Mouse (Mus musculus) liver, embryonic 14.5 days (tissue): ENCODE measurements at regions not wholly inside any gene's neighbourhood (a gene's known extent, or its start where the extent isn't known, plus 50 kb on each side); places are given as distances from the start of the nearest gene placed in this dataset.

Source experiments
- ATAC-seq: fragments of 200-750 bp; cut with Nextera tagmentation; 2 replicates; pipeline ENCODE4 v1.8.0; 2017; ENCODE audit warnings: moderate number of reproducible peaks, mild to moderate bottlenecking, moderate library complexity; ENCODE audit not compliant: insufficient read depth
- DNase-seq, 3 experiments: peaks; one replicate each; pipeline ENCODE4 v3.0.0-alpha.2; 2012 to 2013; ENCODE audit warnings: low read depth in 3 of 3, low spot score in 3 of 3
- H3K27ac ChIP-seq: fragments of 300-500 bp; sonication (generic); 2 replicates; pipeline ENCODE4 v1.5.1; 2014; ENCODE audit warnings: moderate library complexity, mild to moderate bottlenecking, control low read depth, inconsistent platforms
- H3K27me3 ChIP-seq: fragments of 300-500 bp; sonication (generic); 2 replicates; pipeline ENCODE4 v1.6.1; 2014; ENCODE audit warnings: mild to moderate bottlenecking, low read length, moderate library complexity; ENCODE audit not compliant: control insufficient read depth, insufficient read depth
- H3K36me3 ChIP-seq: fragments of 300-500 bp; sonication (generic); replicated peaks from 2 replicates; pipeline ENCODE4 v1.6.1; 2014; ENCODE audit warnings: low read depth; ENCODE audit not compliant: control insufficient read depth, insufficient read depth
- H3K4me1 ChIP-seq, 2 experiments: fragments of 200-500 bp in 1 of 2; fragments of 300-500 bp in 1 of 2; sonication (generic) in 1 of 2; replicated peaks; 2 replicates each; pipeline ENCODE4 v1.6.1; 2012 to 2014; ENCODE audit warnings: antibody characterized with exemption in 1 of 2, inconsistent platforms in 1 of 2, low read length in 1 of 2; ENCODE audit not compliant: control insufficient read depth in 2 of 2, insufficient read depth in 2 of 2
- H3K4me2 ChIP-seq: fragments of 300-500 bp; sonication (generic); 2 replicates; pipeline ENCODE4 v1.6.1; 2014; ENCODE audit warnings: low read depth, mild to moderate bottlenecking, control low read depth, moderate library complexity
- H3K4me3 ChIP-seq, 2 experiments: fragments of 200-500 bp in 1 of 2; fragments of 300-500 bp in 1 of 2; sonication (generic) in 1 of 2; 2 replicates each; pipeline ENCODE4 v1.5.1; 2012 to 2014; ENCODE audit warnings: low read depth in 2 of 2, low read length in 2 of 2, mild to moderate bottlenecking in 2 of 2, control low read depth in 1 of 2, inconsistent platforms in 1 of 2, moderate library complexity in 1 of 2; ENCODE audit not compliant: insufficient read depth in 1 of 2
- H3K9ac ChIP-seq: fragments of 300-500 bp; sonication (generic); replicated peaks from 2 replicates; pipeline ENCODE4 v1.6.1; 2014; ENCODE audit warnings: mild to moderate bottlenecking, control low read depth, moderate library complexity
- H3K9me3 ChIP-seq: fragments of 300-500 bp; sonication (generic); 2 replicates; pipeline ENCODE4 v1.6.1; 2016; ENCODE audit warnings: low read length, mixed read lengths; ENCODE audit not compliant: control insufficient read depth
- CTCF ChIP-seq: IDR thresholded peaks from 2 replicates; pipeline ENCODE4 v1.5.1; 2016; ENCODE audit warnings: antibody characterized with exemption, low read depth, control low read depth
- EP300 ChIP-seq: IDR thresholded peaks from 2 replicates; pipeline ENCODE4 v1.6.1; 2016; ENCODE audit warnings: antibody characterized with exemption, low read depth
- WGBS: fragments of 180-500 bp; shearing (Covaris S2); extraction: QIAGEN DNeasy Blood & Tissue Kit; methylation state at CpG from one replicate; pipeline ENCODE4 v1.1.7; 2014; ENCODE audit not compliant: insufficient replicate concordance; 5-methylcytosine and 5-hydroxymethylcytosine counted together

- H3K36me3 ChIP-seq = no peaks in the 10 kb centered on the region
- 48% methylated on average over 3 of the region's 3 CpGs for WGBS
- no peaks in the 10 kb centered on the region for H3K4me1 ChIP-seq
- H3K27me3 ChIP-seq = no peaks in the 10 kb centered on the region
- no peaks in the 10 kb centered on the region for H3K9me3 ChIP-seq
- TF ChIP-seq CTCF = no peak
- TF ChIP-seq EP300 = no peak
- H3K9ac ChIP-seq = no peak overlapping the region
- no peak overlapping the region for H3K4me3 ChIP-seq
- H3K27ac ChIP-seq = no peak overlapping the region
- H3K4me2 ChIP-seq = no peak overlapping the region
- no peak for ATAC-seq
- no peak for DNase-seq
Observed at GRCm38 (mm10) chr9:86961663-86962062, 53.7 kb upstream of the Ripply2 start.

DNA sequence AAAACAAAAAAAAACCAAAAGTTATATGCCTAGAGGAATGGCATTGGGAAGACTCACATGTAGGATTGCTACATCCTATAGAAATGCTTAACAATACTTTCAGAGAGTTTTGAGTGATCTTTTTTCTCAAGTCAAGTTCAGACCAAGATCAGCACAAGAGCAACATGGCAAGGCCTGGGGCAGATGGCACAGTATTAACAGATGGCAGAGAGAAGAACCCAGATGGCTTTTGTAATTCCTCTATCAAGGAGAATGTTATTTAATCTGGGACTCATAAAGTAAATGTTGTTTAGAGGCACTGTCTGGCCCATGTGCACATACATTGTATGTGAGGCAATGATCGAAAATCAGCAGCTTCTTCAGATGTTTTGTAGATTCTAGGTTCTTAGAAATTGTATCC lies 58.3 kb upstream of the Ripply2 start:
- H3K36me3 ChIP-seq = no peaks in the 10 kb centered on the region
- ATAC-seq (no peak), DNase-seq (no peak)
- no peak overlapping the region for H3K27ac ChIP-seq
- H3K27me3 ChIP-seq = no peaks in the 10 kb centered on the region
- no peak overlapping the region for H3K4me3 ChIP-seq
- H3K4me1 ChIP-seq = 0 out of 4 replicates have a peak, but pooled peaks cover 0 to 2% of the 10 kb centered on the region in 2 experiments
- no peak overlapping the region for H3K9ac ChIP-seq
- TF ChIP-seq EP300 = no peak
- no peak for TF ChIP-seq CTCF
- no peaks in the 10 kb centered on the region for H3K9me3 ChIP-seq
- 61% methylated on average over 1 of the region's 1 CpGs for WGBS
- no peak overlapping the region for H3K4me2 ChIP-seq

GRCm38 (mm10) chr9:86955720-86956119 lies 59.6 kb upstream of the Ripply2 start:
- Histone ChIP-seq H3K4me2 (no peak overlapping the region), H3K36me3 (no peaks in the 10 kb centered on the region), H3K27me3 (no peaks in the 10 kb centered on the region), H3K27ac (no peak overlapping the region), H3K4me1 (0 out of 4 replicates have a peak, but pooled peaks cover 0 to 2% of the 10 kb centered on the region in 2 experiments), H3K9ac (no peak overlapping the region), H3K4me3 (no peak overlapping the region), H3K9me3 (no peaks in the 10 kb centered on the region)
- 81% methylated on average over 3 of the region's 3 CpGs for WGBS
- ATAC-seq (no peak), DNase-seq (no peak)
- peak; percentile 58 for TF ChIP-seq CTCF
- TF ChIP-seq EP300 = no peak

DNA sequence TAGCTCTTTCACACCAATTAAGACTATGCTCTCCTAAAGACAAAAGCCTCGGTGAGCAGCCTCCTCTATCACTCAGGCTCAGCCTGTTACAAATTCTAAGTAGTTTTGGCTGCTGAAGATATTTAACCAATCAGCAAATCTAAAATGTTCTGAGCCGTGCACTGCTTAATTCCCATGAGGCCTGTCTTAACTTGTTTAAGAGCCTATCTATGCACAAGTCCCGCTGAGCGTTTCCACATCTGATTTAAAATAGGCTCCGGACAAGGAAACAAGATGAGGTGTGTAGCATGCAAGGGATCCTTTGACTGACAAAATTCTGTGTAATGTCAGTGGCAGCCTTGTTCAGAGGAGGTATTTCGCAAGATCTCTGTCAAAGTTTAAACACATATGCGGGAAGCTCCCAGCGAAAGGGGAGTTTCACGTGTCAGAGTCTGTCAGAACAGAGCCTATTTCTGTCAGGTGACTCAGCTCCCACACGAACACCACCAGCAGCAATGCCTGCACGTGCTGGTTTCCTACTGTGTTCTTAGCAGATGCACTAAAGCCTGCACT lies 63.3 kb upstream of the Ripply2 start:
- DNase-seq (peak in 1 of 3 experiments; percentile 9), ATAC-seq (peak; percentile 57; the same call in 1 of the 2 replicates)
- Histone ChIP-seq H3K4me3 (no peak overlapping the region), H3K36me3 (no peaks in the 10 kb centered on the region), H3K9ac (no peak overlapping the region), H3K27me3 (no peaks in the 10 kb centered on the region), H3K9me3 (no peaks in the 10 kb centered on the region), H3K4me1 (0 out of 4 replicates have a peak, but pooled peaks cover 0 to 2% of the 10 kb centered on the region in 2 experiments), H3K4me2 (no peak overlapping the region), H3K27ac (no peak overlapping the region)
- WGBS = 42% methylated on average over 11 of the region's 11 CpGs
- TF ChIP-seq EP300 (no peak), CTCF (no peak)

DNA sequence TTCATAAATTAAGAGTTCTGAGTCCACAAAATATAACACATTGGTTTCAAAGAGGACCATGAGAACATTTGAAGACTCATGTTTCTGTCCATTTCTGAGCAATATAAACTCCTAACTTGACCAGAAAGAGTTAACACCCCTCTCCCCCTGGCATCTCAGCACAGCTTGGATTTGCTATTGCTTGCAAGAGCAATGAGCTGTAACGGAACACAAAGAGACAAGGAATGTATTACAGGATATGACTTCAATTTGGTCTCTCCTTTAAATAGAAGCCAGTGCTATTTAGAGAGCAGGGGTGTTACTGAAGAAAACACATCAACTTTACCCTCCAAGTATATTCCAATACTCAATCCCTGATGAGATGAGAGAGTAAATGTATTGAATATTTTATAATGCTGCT lies 65.5 kb upstream of the Ripply2 start:
- TF ChIP-seq EP300 (no peak), CTCF (no peak)
- no peak overlapping the region for H3K4me3 ChIP-seq
- DNase-seq = no peak
- no peak for ATAC-seq
- 0 out of 4 replicates have a peak, but pooled peaks cover 0 to 2% of the 10 kb centered on the region in 2 experiments for H3K4me1 ChIP-seq
- no peak overlapping the region for H3K9ac ChIP-seq
- no peak overlapping the region for H3K27ac ChIP-seq
- H3K36me3 ChIP-seq = no peaks in the 10 kb centered on the region
- no peaks in the 10 kb centered on the region for H3K27me3 ChIP-seq
- WGBS = 34% methylated on average over 1 of the region's 1 CpGs
- H3K4me2 ChIP-seq = no peak overlapping the region
- no peaks in the 10 kb centered on the region for H3K9me3 ChIP-seq
